Comparison of ENCODE assay signal across 8 mouse cellular contexts in the genomic region with DNA sequence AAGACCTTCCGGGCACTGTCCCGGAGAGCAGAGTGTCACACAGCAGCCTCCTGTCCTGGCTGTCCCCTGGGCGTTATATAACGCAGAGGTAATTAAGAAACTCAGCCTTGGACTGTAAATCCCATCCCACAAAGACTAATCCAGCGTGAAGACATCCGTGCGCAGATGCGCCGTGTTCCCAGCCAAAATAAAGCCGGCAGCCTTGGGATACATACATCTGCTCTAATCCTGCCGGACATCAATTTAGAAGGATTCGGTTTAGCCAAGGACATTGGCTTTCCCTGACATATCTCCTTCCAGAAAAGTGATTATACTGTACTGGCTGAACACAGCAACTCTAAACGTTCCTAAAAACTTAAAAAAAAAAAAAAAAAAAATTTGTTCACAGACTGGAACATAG. TPM values are rescaled to one million over a fixed set of nuclear protein-coding genes. Genes with fewer than 3 reads are reported as not detected.
DNase-seq lines count a peak whose midpoint lies in the region; ATAC-seq and TF ChIP-seq lines count a peak whose summit lies in the region.

No protein-coding gene starts in this region.

- no peaks in the 10 kb centered on the region for H3K27me3 ChIP-seq in intestine, embryonic 15.5 days (replicated peaks)
- H3K27me3 ChIP-seq in intestine, postnatal 0 days (replicated peaks; ENCODE audit: control insufficient read depth, insufficient read depth, low read length) = no peaks in the 10 kb centered on the region
- H3K27me3 ChIP-seq in embryonic facial prominence, embryonic 12.5 days = no peaks in the 10 kb centered on the region
- H3K27me3 ChIP-seq in hindbrain, embryonic 16.5 days (replicated peaks; ENCODE audit: control insufficient read depth, insufficient read depth, low read length) = no peaks in the 10 kb centered on the region
- H3K27me3 ChIP-seq in neural tube, embryonic 12.5 days (replicated peaks) = no peaks in the 10 kb centered on the region

- no peaks in the 10 kb centered on the region for H3K36me3 ChIP-seq in intestine, embryonic 15.5 days
- no peaks in the 10 kb centered on the region for H3K36me3 ChIP-seq in intestine, postnatal 0 days (ENCODE audit: control insufficient read depth, insufficient read depth)
- no peaks in the 10 kb centered on the region for H3K36me3 ChIP-seq in embryonic facial prominence, embryonic 12.5 days
- H3K36me3 ChIP-seq in hindbrain, embryonic 16.5 days (ENCODE audit: control insufficient read depth, insufficient read depth, low read length) = no peaks in the 10 kb centered on the region
- no peaks in the 10 kb centered on the region for H3K36me3 ChIP-seq in neural tube, embryonic 12.5 days

- DNase-seq in left cerebral cortex, adult 2 months (ENCODE audit: extremely low spot score in 1 of 2, low spot score in 2 of 2) = no peak
- DNase-seq in left cerebral cortex, adult 11 months (ENCODE audit: low spot score) = no peak

- intact Hi-C loops in left cerebral cortex, adult 2 months (cut with DNase I) = loop anchor here (1.0 kb wide), 2 partner anchors 342 to 411 kb away; no protein-coding TSS in a partner anchor

- peak overlapping the region; percentile 7; the same call in 1 of the 2 replicates for H3K4me2 ChIP-seq in intestine, embryonic 15.5 days (replicated peaks)
- H3K4me2 ChIP-seq in intestine, postnatal 0 days (replicated peaks; ENCODE audit: low read depth) = no peak overlapping the region
- H3K4me2 ChIP-seq in embryonic facial prominence, embryonic 12.5 days (replicated peaks) = peak overlapping the region; percentile 31
- H3K4me2 ChIP-seq in hindbrain, embryonic 16.5 days (ENCODE audit: low read length) = peak overlapping the region; percentile 23
- H3K4me2 ChIP-seq in neural tube, embryonic 12.5 days (replicated peaks) = peak overlapping the region; percentile 37

- no peaks in the 10 kb centered on the region for H3K9me3 ChIP-seq in intestine, embryonic 15.5 days
- H3K9me3 ChIP-seq in intestine, postnatal 0 days (ENCODE audit: control insufficient read depth) = no peaks in the 10 kb centered on the region
- no peaks in the 10 kb centered on the region for H3K9me3 ChIP-seq in embryonic facial prominence, embryonic 12.5 days
- no peaks in the 10 kb centered on the region for H3K9me3 ChIP-seq in hindbrain, embryonic 16.5 days (ENCODE audit: control insufficient read depth, low read length)
- H3K9me3 ChIP-seq in neural tube, embryonic 12.5 days = no peaks in the 10 kb centered on the region

- 0 out of 2 replicates have a peak, but pooled peaks have one; percentile 51 for ATAC-seq in intestine, embryonic 15.5 days
- no peak for ATAC-seq in intestine, postnatal 0 days
- 0 out of 2 replicates have a peak, but pooled peaks have one; percentile 53 for ATAC-seq in embryonic facial prominence, embryonic 12.5 days (ENCODE audit: insufficient number of reproducible peaks, insufficient read depth, low FRiP score, low TSS enrichment)
- ATAC-seq in hindbrain, embryonic 16.5 days = peak; percentile 64; the same call in 1 of the 2 replicates
- ATAC-seq in neural tube, embryonic 12.5 days (ENCODE audit: low FRiP score, low read depth) = peak; percentile 84
- ATAC-seq in erythroid progenitor cell, adult 5-6 weeks (replicated peaks; ENCODE audit: low FRiP score, poor library complexity, severe bottlenecking) = no peak

- no peak overlapping the region for H3K4me3 ChIP-seq in intestine, embryonic 15.5 days (replicated peaks)
- no peak overlapping the region for H3K4me3 ChIP-seq in intestine, postnatal 0 days (ENCODE audit: low read depth, low read length)
- H3K4me3 ChIP-seq in embryonic facial prominence, embryonic 12.5 days = no peak overlapping the region
- H3K4me3 ChIP-seq in hindbrain, embryonic 16.5 days (ENCODE audit: low read length) = no peak overlapping the region
- no peak overlapping the region for H3K4me3 ChIP-seq in neural tube, embryonic 12.5 days
- H3K4me3 ChIP-seq in left cerebral cortex, adult 2 months = no peak overlapping the region

- no peak for TF ChIP-seq CTCF in intestine, postnatal 0 days (IDR thresholded peaks at IDR 0.05; ENCODE audit: low read depth)
- no peak for TF ChIP-seq CTCF in left cerebral cortex, adult 2 months (IDR thresholded peaks at IDR 0.05)

- H3K9ac ChIP-seq in intestine, embryonic 15.5 days = no peak overlapping the region
- no peak overlapping the region for H3K9ac ChIP-seq in intestine, postnatal 0 days (ENCODE audit: low read depth, low read length)
- no peak overlapping the region for H3K9ac ChIP-seq in embryonic facial prominence, embryonic 12.5 days
- H3K9ac ChIP-seq in hindbrain, embryonic 16.5 days (ENCODE audit: low read depth, low read length) = no peak overlapping the region
- no peak overlapping the region for H3K9ac ChIP-seq in neural tube, embryonic 12.5 days

- H3K27ac ChIP-seq in intestine, embryonic 15.5 days = no peak overlapping the region
- no peak overlapping the region for H3K27ac ChIP-seq in intestine, postnatal 0 days (ENCODE audit: low read depth, low read length)
- peak overlapping the region; percentile 67; the same call in 1 of the 2 replicates for H3K27ac ChIP-seq in embryonic facial prominence, embryonic 12.5 days
- H3K27ac ChIP-seq in hindbrain, embryonic 16.5 days (ENCODE audit: low read depth, low read length) = no peak overlapping the region
- H3K27ac ChIP-seq in neural tube, embryonic 12.5 days = no peak overlapping the region
- H3K27ac ChIP-seq in left cerebral cortex, adult 2 months = no peak overlapping the region

- no peaks in the 10 kb centered on the region for H3K4me1 ChIP-seq in intestine, embryonic 15.5 days (replicated peaks)
- no peaks in the 10 kb centered on the region for H3K4me1 ChIP-seq in intestine, postnatal 0 days (replicated peaks; ENCODE audit: control insufficient read depth, insufficient read depth, low read length)
- peaks cover 5% of the 10 kb centered on the region; the same call in 1 of the 2 replicates for H3K4me1 ChIP-seq in embryonic facial prominence, embryonic 12.5 days
- H3K4me1 ChIP-seq in hindbrain, embryonic 16.5 days (ENCODE audit: control insufficient read depth, insufficient read depth, low read depth, low read length) = no peaks in the 10 kb centered on the region; the same call in 1 of the 2 replicates
- H3K4me1 ChIP-seq in neural tube, embryonic 12.5 days = peaks cover 17% of the 10 kb centered on the region

- WGBS in intestine, embryonic 15.5 days = 54% methylated on average over 13 of the region's 13 CpGs
- 65% methylated on average over 13 of the region's 13 CpGs for WGBS in intestine, postnatal 0 days
- 26% methylated on average over 13 of the region's 13 CpGs for WGBS in embryonic facial prominence, embryonic 12.5 days
- 21% methylated on average over 13 of the region's 13 CpGs for WGBS in hindbrain, embryonic 16.5 days
- 17% methylated on average over 13 of the region's 13 CpGs for WGBS in neural tube, embryonic 12.5 days

RNA-seq across cellular contexts. Expression of a gene that starts 45.0 kb away (rescaled TPM):
- polyA plus RNA-seq in intestine, embryonic 15.5 days (2015; fragmentation: Nextera tagmentation; extraction: Ambion mirVana) = 17.5 and 18.7 TPM in 2 replicates
- 11.3 and 12.3 TPM in 2 replicates for polyA plus RNA-seq in intestine, postnatal 0 days (2015; fragmentation: Nextera tagmentation; extraction: Ambion mirVana)
- 25.1 and 27.2 TPM in 2 replicates for polyA plus RNA-seq in embryonic facial prominence, embryonic 12.5 days (2016; fragmentation: Nextera tagmentation; extraction: Ambion mirVana)
- 6.7 and 9.0 TPM in 2 replicates for polyA plus RNA-seq in hindbrain, embryonic 16.5 days (2015; fragmentation: Nextera tagmentation; extraction: Ambion mirVana)
- polyA plus RNA-seq in neural tube, embryonic 12.5 days (2016; fragmentation: Nextera tagmentation; extraction: Ambion mirVana) = 12.3 and 13.2 TPM in 2 replicates
- total RNA-seq in left cerebral cortex, adult 2 months (2021) = 10 to 100 TPM; 28.8 to 31.5 TPM
- 5.0 and 6.1 TPM in 2 replicates for total RNA-seq in erythroid progenitor cell, adult 5-6 weeks (2015; ENCODE audit: low replicate concordance)
- total RNA-seq in erythroid progenitor cell, adult 5-6 weeks (2017; ENCODE audit: low replicate concordance) = 3.6 and 6.9 TPM in 2 replicates

Comparison
In these comparisons a context has a peak if more than half of its experiments do, and no peak if none do; other contexts are left out.
1. ATAC-seq: peak in intestine, embryonic 15.5 days (single experiment), embryonic facial prominence, embryonic 12.5 days (single experiment), hindbrain, embryonic 16.5 days (single experiment) and neural tube, embryonic 12.5 days (single experiment); none in intestine, postnatal 0 days (single experiment) and erythroid progenitor cell, adult 5-6 weeks (single experiment).